Mouse (Mus musculus) ovary, postnatal 36 days (tissue): Measurements from ENCODE around the gene Med15.

Source experiments
- DNase-seq: peaks from one replicate; pipeline ENCODE4 v3.0.0; 2022; ENCODE audit warnings: low spot score, mixed read lengths

Med15 gene

DNA sequence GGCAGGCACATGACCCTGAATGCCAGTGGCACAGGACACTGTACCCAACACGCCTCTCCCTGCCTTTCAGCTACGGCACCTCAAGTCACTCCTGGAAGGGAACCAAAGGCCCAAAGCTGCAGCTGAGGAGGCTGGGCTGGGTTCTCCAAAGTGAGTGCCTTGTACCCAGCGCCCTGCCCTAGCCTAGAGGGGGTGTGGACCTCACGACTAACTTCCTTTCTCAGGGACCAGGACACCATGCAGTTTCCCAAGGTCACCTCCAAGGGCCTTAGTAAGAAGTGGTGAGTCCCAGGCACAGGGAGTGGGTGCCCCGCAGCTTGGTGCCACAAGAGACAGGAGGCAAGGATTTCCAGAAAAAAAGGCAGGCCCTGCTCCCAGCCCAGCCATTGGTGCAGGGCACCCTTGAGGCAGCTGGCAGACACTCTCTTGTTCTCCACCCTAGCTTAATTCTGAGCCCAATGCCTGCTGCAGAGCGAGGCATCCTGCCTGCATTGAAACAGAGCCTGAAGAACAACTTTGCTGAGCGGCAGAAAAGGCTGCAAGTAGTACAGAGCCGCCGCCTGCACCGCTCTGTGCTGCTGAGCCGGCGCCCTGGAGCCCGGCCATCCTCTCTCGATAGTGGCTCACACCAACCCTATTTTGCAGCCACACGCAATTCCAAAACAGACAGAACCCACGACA lies 82.6 kb downstream of the Med15 start:
- no peak for DNase-seq

- DNase-seq = no peak
Observed at GRCm38 (mm10) chr16:17647566-17648340, 84.9 kb downstream of the Med15 start.

GRCm38 (mm10) chr16:17647156-17647555 lies 85.5 kb downstream of the Med15 start:
- no peak for DNase-seq

DNA sequence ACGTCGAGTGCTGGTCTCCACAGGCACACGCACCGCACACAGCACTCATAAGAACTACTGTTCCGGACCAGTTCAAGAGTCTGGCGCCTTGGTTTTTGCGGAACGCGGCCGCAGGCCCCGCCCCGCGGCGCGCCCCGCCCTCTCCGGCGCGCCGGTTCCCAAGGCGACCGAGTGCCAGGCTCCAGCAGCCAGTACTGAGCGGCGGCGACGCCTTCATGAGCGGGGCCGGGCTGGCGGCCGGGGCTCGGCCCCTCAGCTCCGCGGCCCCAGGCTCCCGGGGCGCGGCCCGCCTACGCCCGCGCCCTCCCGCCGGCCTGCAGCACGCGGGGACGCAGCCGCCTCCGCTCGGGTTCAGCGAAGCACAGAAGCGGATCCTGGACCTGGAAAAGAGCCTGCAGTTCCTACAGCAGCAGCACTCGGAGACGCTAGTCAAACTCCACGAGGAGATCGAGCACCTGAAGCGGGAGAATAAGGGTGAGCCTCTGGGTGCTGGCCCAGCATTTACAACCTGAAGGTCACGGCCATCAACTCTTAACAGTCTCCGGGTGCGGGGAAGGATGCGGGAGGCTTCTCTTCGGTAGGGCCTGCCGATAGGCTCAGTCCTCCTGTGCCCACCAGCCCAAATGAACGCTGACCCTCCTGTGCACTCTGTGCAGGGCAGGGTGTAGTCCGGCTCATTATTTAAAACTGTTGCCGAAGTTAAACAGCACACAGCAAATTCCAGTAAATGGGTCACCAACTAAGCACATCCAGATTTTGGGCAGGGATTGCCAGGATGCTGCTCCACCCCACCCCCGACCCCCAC lies 86.2 kb downstream of the Med15 start, which contains the start of gene Ccdc74a:
TSS of gene Ccdc74a (plus strand) at position 161 of the 805 bp plus-strand sequence.
- peak; percentile 88 for DNase-seq

DNA sequence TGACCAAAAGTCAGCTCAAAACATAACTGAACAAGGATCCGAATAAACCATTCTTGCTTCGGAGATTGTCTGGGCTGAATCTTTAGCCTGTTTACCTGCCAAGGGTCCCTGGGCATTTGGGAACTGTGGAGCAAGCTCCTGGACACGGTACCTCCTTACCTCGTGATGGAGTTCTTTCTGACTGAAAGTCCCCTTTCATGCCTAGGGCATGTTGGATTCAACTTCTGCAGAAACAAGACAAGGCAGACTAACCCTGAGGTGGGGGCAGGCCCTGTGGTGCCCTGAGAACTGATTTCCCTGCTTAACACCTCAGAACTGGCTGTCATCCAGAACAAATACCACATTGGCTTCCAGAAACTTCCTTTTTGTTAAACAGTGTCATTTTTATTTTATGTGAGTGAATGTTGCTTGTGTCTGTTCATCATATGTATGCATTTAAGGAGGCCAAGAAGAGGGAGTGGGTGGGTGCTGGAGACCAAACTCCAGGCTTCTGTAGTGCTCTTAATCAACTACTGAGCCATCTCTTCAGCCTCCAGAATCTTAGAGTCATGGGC lies 89.2 kb downstream of the Med15 start:
- DNase-seq = no peak

DNA sequence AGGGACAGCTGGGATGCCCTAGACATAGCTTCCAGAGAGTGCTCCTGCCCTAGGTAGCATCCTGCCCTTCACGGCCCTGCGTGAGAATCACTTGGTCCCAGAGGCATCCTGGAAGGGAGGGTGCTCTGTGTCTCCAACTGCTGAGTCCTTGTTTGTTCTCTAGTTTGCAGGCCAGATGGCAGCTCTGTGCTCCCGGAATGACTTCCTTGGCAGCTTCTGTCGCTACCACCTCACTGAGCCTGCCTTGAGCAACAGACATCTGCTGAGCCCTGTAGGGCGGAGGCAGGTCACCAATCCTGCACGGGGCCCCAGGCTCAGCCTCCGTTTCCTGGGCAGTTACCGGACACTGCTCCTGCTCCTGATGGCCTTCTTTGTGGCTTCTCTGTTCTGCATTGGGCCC lies 90.4 kb downstream of the Med15 start:
- no peak for DNase-seq

GRCm38 (mm10) chr16:17641301-17641700 lies 91.4 kb downstream of the Med15 start:
- DNase-seq = no peak

- no peak for DNase-seq
Observed at GRCm38 (mm10) chr16:17640706-17641105, 92.0 kb downstream of the Med15 start.

GRCm38 (mm10) chr16:17639951-17640350 lies 92.7 kb downstream of the Med15 start:
- DNase-seq = no peak

GRCm38 (mm10) chr16:17639081-17639480 lies 93.6 kb downstream of the Med15 start:
- no peak for DNase-seq

DNA sequence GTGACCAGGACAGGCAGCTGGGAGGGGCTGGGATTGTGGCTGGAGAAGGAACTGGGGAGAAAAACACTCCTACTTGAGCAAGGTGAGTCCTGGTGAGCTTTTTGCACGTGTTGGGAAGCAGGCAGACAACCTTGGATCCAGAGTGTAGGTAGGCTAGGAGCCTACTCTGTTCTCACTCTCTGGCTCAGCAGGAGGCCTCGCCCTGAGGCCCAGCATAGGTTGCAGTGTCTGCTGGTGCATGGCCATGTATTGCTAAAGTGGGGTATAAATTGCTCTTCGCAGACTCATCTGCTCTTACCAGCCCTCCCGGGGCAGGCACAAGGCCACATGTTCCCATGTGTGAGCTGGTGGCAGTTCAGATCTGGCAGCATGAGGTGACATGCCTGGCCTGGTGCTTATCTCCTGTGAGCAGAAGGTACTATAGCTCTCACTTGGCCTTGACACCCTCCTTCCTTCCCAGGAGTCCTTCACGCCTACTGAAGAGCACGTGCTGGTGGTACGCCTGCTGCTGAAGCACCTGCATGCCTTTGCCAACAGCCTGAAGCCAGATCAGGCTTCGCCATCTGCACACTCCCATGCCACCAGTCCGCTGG lies 94.6 kb downstream of the Med15 start:
- DNase-seq = no peak

DNA sequence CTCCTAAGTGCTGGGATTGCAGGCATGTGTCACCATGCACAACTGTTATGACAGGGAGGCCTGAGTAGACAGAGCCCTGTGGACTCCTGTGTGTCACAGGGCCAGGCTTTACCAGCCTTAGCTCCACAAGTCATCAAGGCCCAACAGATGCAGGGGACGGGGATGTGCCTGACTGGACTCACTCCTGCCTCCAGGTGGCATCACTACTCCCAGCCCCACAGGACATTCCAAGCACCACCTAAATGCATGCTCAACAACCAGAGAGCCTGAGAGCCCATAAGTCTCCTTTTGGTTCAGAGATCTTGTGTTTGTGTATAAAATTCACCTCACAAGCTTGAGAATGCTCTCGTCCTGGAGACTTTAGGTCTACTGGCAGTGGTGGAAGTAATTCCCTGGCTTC lies 95.1 kb downstream of the Med15 start:
- no peak for DNase-seq

DNA sequence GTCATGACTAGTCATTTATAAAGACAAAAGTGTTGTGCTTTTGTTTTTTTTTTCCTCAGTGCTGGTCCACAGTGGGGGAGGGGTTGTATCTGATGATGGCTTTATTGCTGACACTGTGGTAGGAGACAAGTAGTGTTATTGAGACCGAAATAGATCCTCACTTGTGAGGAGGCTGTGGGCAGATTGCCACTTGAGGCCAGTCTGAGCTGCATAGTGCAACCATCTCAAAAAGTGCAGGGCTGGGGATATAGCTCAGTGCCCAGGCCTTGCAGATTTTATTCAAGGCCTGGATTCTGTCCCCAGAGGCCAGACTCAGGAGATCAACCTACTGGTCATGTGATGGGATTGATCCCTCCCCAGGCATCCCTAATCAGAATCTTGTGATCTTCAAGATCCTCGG lies 95.8 kb downstream of the Med15 start:
- DNase-seq = no peak

DNA sequence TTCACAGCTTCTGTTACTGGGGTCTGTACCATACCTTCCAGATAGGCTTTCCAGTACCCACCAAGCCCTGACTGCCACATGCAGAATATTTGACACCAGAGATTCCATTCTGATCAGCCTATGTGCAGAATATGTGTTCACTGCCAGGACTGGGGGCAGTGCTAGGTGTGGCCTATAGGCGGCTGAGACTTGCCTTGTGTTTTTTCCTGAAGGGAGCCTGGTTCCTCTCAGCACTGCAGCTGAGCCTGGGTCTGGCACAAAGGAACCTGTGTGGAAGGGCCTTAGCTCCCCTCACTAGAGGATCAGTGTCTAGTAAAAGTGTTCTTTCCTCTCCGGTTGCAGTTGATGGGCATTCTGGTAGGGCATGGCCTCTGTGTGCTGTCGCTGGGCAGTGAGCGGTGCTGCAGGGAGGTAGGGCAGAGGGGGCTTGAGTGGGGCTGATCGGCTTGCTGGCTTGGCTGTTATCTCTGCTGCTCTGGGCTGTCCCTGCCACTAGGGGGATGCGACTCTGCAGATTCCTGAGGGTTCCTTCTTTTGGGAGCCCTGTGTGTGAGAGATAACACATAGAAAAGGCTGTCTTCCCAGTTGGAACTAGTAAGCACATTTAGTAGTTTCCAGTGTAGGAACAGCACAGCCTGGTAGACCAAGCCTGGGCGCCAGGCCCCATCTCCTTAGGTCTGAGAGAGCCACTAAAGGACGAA lies 99.1 kb downstream of the Med15 start:
- DNase-seq = no peak

- DNase-seq = no peak
Observed at GRCm38 (mm10) chr16:17632580-17632979, 100.1 kb downstream of the Med15 start.

- DNase-seq = no peak
Observed at GRCm38 (mm10) chr16:17626269-17626555, 106.5 kb downstream of the Med15 start.

GRCm38 (mm10) chr16:17625488-17626268 lies 107.0 kb downstream of the Med15 start:
- no peak for DNase-seq

- no peak for DNase-seq
Observed at GRCm38 (mm10) chr16:17621936-17622335, 110.8 kb downstream of the Med15 start.

- DNase-seq = peak; percentile 88
Observed at GRCm38 (mm10) chr16:17619198-17620105, 113.2 kb downstream of the Med15 start, which contains the start of gene Smpd4. TSS of gene Smpd4 (plus strand) at chr16:17619354.
